Mouse (Mus musculus) liver, postnatal 0 days (tissue): ENCODE results near the gene Echdc3. TPM values are rescaled to one million over a fixed set of nuclear protein-coding genes. Genes with fewer than 3 reads are reported as not detected.
A peak's percentile ranks its signal among the peaks of the same experiment; 100 is the strongest.

Experiments
- ATAC-seq: fragments of 200-750 bp; cut with Nextera tagmentation; 2 replicates; pipeline ENCODE4 v1.8.0; 2017; ENCODE audit warnings: mild to moderate bottlenecking, moderate library complexity
- DNase-seq: peaks from one replicate; pipeline ENCODE4 v3.0.0-alpha.2; 2016
- H3K27ac ChIP-seq: fragments of 300-500 bp; sonication (generic); 2 replicates; pipeline ENCODE4 v1.5.1; 2014; ENCODE audit warnings: antibody characterized with exemption, moderate library complexity, mild to moderate bottlenecking, low read depth
- H3K27me3 ChIP-seq: fragments of 300-500 bp; sonication (generic); 2 replicates; pipeline ENCODE4 v1.6.1; 2014; ENCODE audit warnings: low read length, control low read depth, mixed read lengths; ENCODE audit not compliant: insufficient read depth
- H3K36me3 ChIP-seq: fragments of 300-500 bp; sonication (generic); replicated peaks from 2 replicates; pipeline ENCODE4 v1.6.1; 2014; ENCODE audit warnings: mild to moderate bottlenecking, control low read depth, low read length, moderate library complexity, mixed read lengths; ENCODE audit not compliant: insufficient read depth
- H3K4me1 ChIP-seq: fragments of 300-500 bp; sonication (generic); 2 replicates; pipeline ENCODE4 v1.6.1; 2014; ENCODE audit warnings: antibody characterized with exemption, mild to moderate bottlenecking, control low read depth; ENCODE audit not compliant: insufficient read depth
- H3K4me2 ChIP-seq: fragments of 300-500 bp; sonication (generic); 2 replicates; pipeline ENCODE4 v1.6.1; 2014; ENCODE audit warnings: low read depth, mild to moderate bottlenecking, low read length, moderate library complexity, mixed read lengths
- H3K4me3 ChIP-seq: fragments of 300-500 bp; sonication (generic); 2 replicates; pipeline ENCODE4 v1.5.1; 2014; ENCODE audit warnings: low read depth, low read length
- H3K9ac ChIP-seq: fragments of 300-500 bp; sonication (generic); replicated peaks from 2 replicates; pipeline ENCODE4 v1.6.1; 2014; ENCODE audit warnings: mild to moderate bottlenecking, moderate library complexity
- H3K9me3 ChIP-seq: fragments of 300-500 bp; sonication (generic); 2 replicates; pipeline ENCODE4 v1.6.1; 2016; ENCODE audit warnings: mild to moderate bottlenecking, control low read depth, low read length, mixed read lengths
- CTCF ChIP-seq: sonication (generic); IDR thresholded peaks from 2 replicates; pipeline ENCODE4 v1.5.1; 2016; ENCODE audit warnings: antibody characterized with exemption, low read depth
- EP300 ChIP-seq: IDR thresholded peaks from 2 replicates; pipeline ENCODE4 v1.6.1; 2016; ENCODE audit warnings: antibody characterized with exemption, low read depth, mild to moderate bottlenecking
- WGBS: fragments of 180-500 bp; shearing (Covaris S2); extraction: QIAGEN DNeasy Blood & Tissue Kit; methylation state at CpG from one replicate; pipeline ENCODE4 v1.1.7; 2014; ENCODE audit not compliant: insufficient replicate concordance; 5-methylcytosine and 5-hydroxymethylcytosine counted together
- polyA plus RNA-seq: library from polyadenylated mRNA; unstranded; fragments of >200 nt; fragmentation: Nextera tagmentation; extraction: Ambion mirVana; gene quantifications from 2 replicates; pipeline ENCODE4 v1.2.1, GENCODE M21; 2015

Gene Echdc3
- polyA plus RNA-seq, 1 experiment from 2014 or later, result 30.3 TPM

- Histone ChIP-seq H3K9ac (no peak overlapping the region), H3K9me3 (peaks cover 6% of the 10 kb centered on the region), H3K27me3 (no peaks in the 10 kb centered on the region), H3K36me3 (no peaks in the 10 kb centered on the region), H3K27ac (no peak overlapping the region), H3K4me3 (no peak overlapping the region), H3K4me1 (no peaks in the 10 kb centered on the region), H3K4me2 (no peak overlapping the region)
- 41% methylated on average over 4 of the region's 4 CpGs for WGBS
- no peak for DNase-seq
- TF ChIP-seq EP300, result no peak
- TF ChIP-seq CTCF, result no peak
- ATAC-seq, result no peak
Observed at GRCm38 (mm10) chr2:6186913-6187312, 25.9 kb downstream of the Echdc3 start.

GRCm38 (mm10) chr2:6179749-6180117 is 33.1 kb downstream of the Echdc3 start:
- DNase-seq, result no peak
- WGBS, result 67% methylated on average over 1 of the region's 1 CpGs
- Histone ChIP-seq H3K27ac (no peak overlapping the region), H3K36me3 (no peaks in the 10 kb centered on the region), H3K4me3 (no peak overlapping the region), H3K27me3 (no peaks in the 10 kb centered on the region), H3K9me3 (peaks cover 4% of the 10 kb centered on the region), H3K4me2 (no peak overlapping the region), H3K9ac (no peak overlapping the region), H3K4me1 (no peaks in the 10 kb centered on the region)
- TF ChIP-seq EP300 (no peak), CTCF (no peak)
- ATAC-seq, result no peak; the same call in 1 of the 2 replicates

GRCm38 (mm10) chr2:6178901-6179748 is 33.7 kb downstream of the Echdc3 start:
- Histone ChIP-seq H3K27ac (no peak overlapping the region), H3K9ac (no peak overlapping the region), H3K27me3 (no peaks in the 10 kb centered on the region), H3K4me1 (no peaks in the 10 kb centered on the region), H3K4me3 (no peak overlapping the region), H3K36me3 (no peaks in the 10 kb centered on the region), H3K4me2 (no peak overlapping the region), H3K9me3 (no peaks in the 10 kb centered on the region)
- ATAC-seq, result no peak
- DNase-seq, result no peak
- WGBS, result 82% methylated on average over 16 of the region's 16 CpGs
- TF ChIP-seq CTCF (no peak), EP300 (no peak)

GRCm38 (mm10) chr2:6173013-6173412 is 39.8 kb downstream of the Echdc3 start:
- Histone ChIP-seq H3K4me3 (no peak overlapping the region), H3K4me2 (no peak overlapping the region), H3K9ac (no peak overlapping the region), H3K27ac (no peak overlapping the region), H3K27me3 (no peaks in the 10 kb centered on the region), H3K36me3 (no peaks in the 10 kb centered on the region), H3K4me1 (no peaks in the 10 kb centered on the region), H3K9me3 (no peaks in the 10 kb centered on the region)
- ATAC-seq (no peak), DNase-seq (no peak)
- 60% methylated on average over 3 of the region's 3 CpGs for WGBS
- no peak for TF ChIP-seq CTCF
- TF ChIP-seq EP300, result no peak

- DNase-seq (no peak), ATAC-seq (no peak)
- no peaks in the 10 kb centered on the region for H3K9me3 ChIP-seq
- TF ChIP-seq CTCF, result no peak
- no peak for TF ChIP-seq EP300
- no peak overlapping the region for H3K9ac ChIP-seq
- no peak overlapping the region for H3K27ac ChIP-seq
- no peaks in the 10 kb centered on the region for H3K36me3 ChIP-seq
- no peaks in the 10 kb centered on the region; the same call in 1 of the 2 replicates for H3K4me1 ChIP-seq
- H3K4me3 ChIP-seq, result no peak overlapping the region
- H3K4me2 ChIP-seq, result no peak overlapping the region
- WGBS, result 66% methylated on average over 2 of the region's 2 CpGs
- no peaks in the 10 kb centered on the region for H3K27me3 ChIP-seq
Observed at GRCm38 (mm10) chr2:6168560-6168959, 44.3 kb downstream of the Echdc3 start.

GRCm38 (mm10) chr2:6167843-6168558 is 44.8 kb downstream of the Echdc3 start:
- Histone ChIP-seq H3K27ac (no peak overlapping the region), H3K36me3 (no peaks in the 10 kb centered on the region), H3K9me3 (no peaks in the 10 kb centered on the region), H3K4me3 (no peak overlapping the region), H3K4me1 (no peaks in the 10 kb centered on the region; the same call in 1 of the 2 replicates), H3K27me3 (no peaks in the 10 kb centered on the region), H3K4me2 (no peak overlapping the region), H3K9ac (no peak overlapping the region)
- WGBS, result 20% methylated on average over 5 of the region's 5 CpGs
- ATAC-seq (peak; percentile 47; the same call in 1 of the 2 replicates), DNase-seq (peak; percentile 70)
- TF ChIP-seq EP300 (no peak), CTCF (peak; percentile 89)
